Mouse (Mus musculus) heart, adult 2 months (tissue): Measurements from ENCODE around the gene Gm36079.
"Not testable (repeated sequence)": the region's sequence is repeated elsewhere in the genome, so short reads cannot be mapped to it uniquely, and the experiment has no call there.

Source experiments
- CTCF ChIP-seq: fragments of 200-600 bp; IDR thresholded peaks from 2 replicates; pipeline ENCODE4 v1.8.1; 2022; ENCODE audit warnings: antibody characterized with exemption, mild to moderate bottlenecking, moderate library complexity
- EP300 ChIP-seq: fragments of 200-500 bp; IDR thresholded peaks from 2 replicates; pipeline ENCODE4 v1.6.1; 2011; ENCODE audit warnings: low read depth, low read length, control low read depth; ENCODE audit not compliant: insufficient read depth
- POLR2A ChIP-seq: fragments of 200-500 bp; IDR thresholded peaks from 2 replicates; pipeline ENCODE4 v1.6.1; 2011; ENCODE audit warnings: mild to moderate bottlenecking, low read depth, low read length, control low read depth; ENCODE audit not compliant: insufficient read depth

GRCm38 (mm10) chr13:120033516-120034190 is 6.8 kb upstream of the Gm36079 start:
- not testable (repeated sequence) for TF ChIP-seq POLR2A, CTCF, EP300
